Mouse (Mus musculus): ENCODE data around the gene Moap1. TPM values are rescaled to one million over a fixed set of nuclear protein-coding genes. Genes with fewer than 3 reads are reported as not detected.

The Moap1 gene
- polyA plus RNA-seq, 1 experiment from 2014 or later: 14.3 TPM

GRCm38 (mm10) chr12:102704457-102705198, 38.8 kb downstream of the Moap1 start, which contains the start of gene Itpk1:
Gene Itpk1, minus strand, starts transcription at chr12:102704930.
- Histone ChIP-seq H3K4me1 (ENCODE audit: control insufficient read depth in 2 of 2, insufficient read depth in 2 of 2, low read length in 2 of 2) (peaks cover 15 to 33% of the 10 kb centered on the region in 2 experiments; a peak in 3 of 4 replicates), H3K36me3 (ENCODE audit: control insufficient read depth, insufficient read depth, low read length) (no peaks in the 10 kb centered on the region), H3K9ac (ENCODE audit: low read length) (peak within 1 kb of the TSS; percentile 88), H3K9me3 (ENCODE audit: control insufficient read depth, low read length) (no peaks in the 10 kb centered on the region), H3K27ac (replicated peaks in 1 of 2; ENCODE audit: control insufficient read depth in 1 of 2, insufficient read depth in 1 of 2, low read depth in 2 of 2, low read length in 2 of 2) (peak within 1 kb of the TSS; percentile 49 to 81; a peak in 3 of 4 replicates), H3K27me3 (ENCODE audit: control insufficient read depth, insufficient read depth, low read length) (peaks cover 7% of the 10 kb centered on the region; the same call in 1 of the 2 replicates), H3K4me3 (ENCODE audit: control insufficient read depth in 1 of 2, insufficient read depth in 1 of 2, low read depth in 1 of 2, low read length in 2 of 2) (peak within 1 kb of the TSS; percentile 78 to 82), H3K4me2 (ENCODE audit: low read length) (peak within 1 kb of the TSS; percentile 96)
- ATAC-seq (ENCODE audit: insufficient number of reproducible peaks, insufficient read depth, low FRiP score, low read depth): peak; percentile 86
- under 1% methylated on average over 72 of the region's 105 CpGs for WGBS

GRCm38 (mm10) chr12:102703921-102704408, 39.5 kb downstream of the Moap1 start:
- Histone ChIP-seq H3K27ac (replicated peaks in 1 of 2; ENCODE audit: control insufficient read depth in 1 of 2, insufficient read depth in 1 of 2, low read depth in 2 of 2, low read length in 2 of 2) (no peak overlapping the region), H3K9me3 (ENCODE audit: control insufficient read depth, low read length) (no peaks in the 10 kb centered on the region), H3K9ac (ENCODE audit: low read length) (peak overlapping the region; percentile 88), H3K36me3 (ENCODE audit: control insufficient read depth, insufficient read depth, low read length) (no peaks in the 10 kb centered on the region), H3K27me3 (ENCODE audit: control insufficient read depth, insufficient read depth, low read length) (peaks cover 7% of the 10 kb centered on the region; the same call in 1 of the 2 replicates), H3K4me1 (ENCODE audit: control insufficient read depth in 2 of 2, insufficient read depth in 2 of 2, low read length in 2 of 2) (peaks cover 15 to 33% of the 10 kb centered on the region in 2 experiments; a peak in 3 of 4 replicates), H3K4me2 (ENCODE audit: low read length) (peak overlapping the region; percentile 96), H3K4me3 (ENCODE audit: control insufficient read depth in 1 of 2, insufficient read depth in 1 of 2, low read depth in 1 of 2, low read length in 2 of 2) (peak overlapping the region; percentile 72 to 82)
- ATAC-seq (ENCODE audit: insufficient number of reproducible peaks, insufficient read depth, low FRiP score, low read depth): no peak
- 15% methylated on average over 17 of the region's 17 CpGs for WGBS

- peaks cover 7% of the 10 kb centered on the region; the same call in 1 of the 2 replicates for H3K27me3 ChIP-seq (ENCODE audit: control insufficient read depth, insufficient read depth, low read length)
- H3K4me2 ChIP-seq (ENCODE audit: low read length): peak overlapping the region; percentile 96
- no peaks in the 10 kb centered on the region for H3K36me3 ChIP-seq (ENCODE audit: control insufficient read depth, insufficient read depth, low read length)
- no peak overlapping the region; the same call in 1 of the 2 replicates for H3K9ac ChIP-seq (ENCODE audit: low read length)
- ATAC-seq (ENCODE audit: insufficient number of reproducible peaks, insufficient read depth, low FRiP score, low read depth): no peak
- WGBS: 62% methylated on average over 6 of the region's 6 CpGs
- H3K4me1 ChIP-seq (ENCODE audit: control insufficient read depth in 2 of 2, insufficient read depth in 2 of 2, low read length in 2 of 2): peaks cover 15 to 36% of the 10 kb centered on the region in 2 experiments; a peak in 3 of 4 replicates
- H3K27ac ChIP-seq (replicated peaks in 1 of 2; ENCODE audit: control insufficient read depth in 1 of 2, insufficient read depth in 1 of 2, low read depth in 2 of 2, low read length in 2 of 2): no peak overlapping the region
- no peaks in the 10 kb centered on the region for H3K9me3 ChIP-seq (ENCODE audit: control insufficient read depth, low read length)
- H3K4me3 ChIP-seq (ENCODE audit: control insufficient read depth in 1 of 2, insufficient read depth in 1 of 2, low read depth in 1 of 2, low read length in 2 of 2): peak overlapping the region in 1 of 2 experiments; percentile 82; a peak in 1 of 4 replicates
These were observed 40.0 kb downstream of the Moap1 start for GRCm38 (mm10) chr12:102703441-102703840.

GRCm38 (mm10) chr12:102703111-102703412, 40.4 kb downstream of the Moap1 start:
- Histone ChIP-seq H3K9me3 (ENCODE audit: control insufficient read depth, low read length) (no peaks in the 10 kb centered on the region), H3K4me1 (ENCODE audit: control insufficient read depth in 2 of 2, insufficient read depth in 2 of 2, low read length in 2 of 2) (peaks cover 16 to 37% of the 10 kb centered on the region in 2 experiments; a peak in 3 of 4 replicates), H3K4me3 (ENCODE audit: control insufficient read depth in 1 of 2, insufficient read depth in 1 of 2, low read depth in 1 of 2, low read length in 2 of 2) (peak overlapping the region in 1 of 2 experiments; percentile 12; a peak in 1 of 4 replicates), H3K27me3 (ENCODE audit: control insufficient read depth, insufficient read depth, low read length) (peaks cover 7% of the 10 kb centered on the region; the same call in 1 of the 2 replicates), H3K9ac (ENCODE audit: low read length) (no peak overlapping the region), H3K27ac (replicated peaks in 1 of 2; ENCODE audit: control insufficient read depth in 1 of 2, insufficient read depth in 1 of 2, low read depth in 2 of 2, low read length in 2 of 2) (no peak overlapping the region), H3K36me3 (ENCODE audit: control insufficient read depth, insufficient read depth, low read length) (no peaks in the 10 kb centered on the region), H3K4me2 (ENCODE audit: low read length) (peak overlapping the region; percentile 96)
- ATAC-seq (ENCODE audit: insufficient number of reproducible peaks, insufficient read depth, low FRiP score, low read depth): no peak
- WGBS: 14% methylated on average over 4 of the region's 4 CpGs

- Histone ChIP-seq H3K27me3 (ENCODE audit: control insufficient read depth, insufficient read depth, low read length) (peaks cover 7% of the 10 kb centered on the region; the same call in 1 of the 2 replicates), H3K4me3 (ENCODE audit: control insufficient read depth in 1 of 2, insufficient read depth in 1 of 2, low read depth in 1 of 2, low read length in 2 of 2) (peak overlapping the region in 1 of 2 experiments; percentile 12; a peak in 2 of 4 replicates), H3K36me3 (ENCODE audit: control insufficient read depth, insufficient read depth, low read length) (no peaks in the 10 kb centered on the region), H3K4me1 (ENCODE audit: control insufficient read depth in 2 of 2, insufficient read depth in 2 of 2, low read length in 2 of 2) (peaks cover 12 to 37% of the 10 kb centered on the region in 2 experiments; a peak in 3 of 4 replicates), H3K9ac (ENCODE audit: low read length) (peak overlapping the region; percentile 22; the same call in 1 of the 2 replicates), H3K9me3 (ENCODE audit: control insufficient read depth, low read length) (no peaks in the 10 kb centered on the region), H3K4me2 (ENCODE audit: low read length) (peak overlapping the region; percentile 96), H3K27ac (replicated peaks in 1 of 2; ENCODE audit: control insufficient read depth in 1 of 2, insufficient read depth in 1 of 2, low read depth in 2 of 2, low read length in 2 of 2) (no peak overlapping the region; a peak in 1 of 4 replicates)
- 7% methylated on average over 15 of the region's 15 CpGs for WGBS
- ATAC-seq (ENCODE audit: insufficient number of reproducible peaks, insufficient read depth, low FRiP score, low read depth): no peak
These were observed 40.9 kb downstream of the Moap1 start for GRCm38 (mm10) chr12:102702356-102703110.

- no peaks in the 10 kb centered on the region for H3K9me3 ChIP-seq (ENCODE audit: control insufficient read depth, low read length)
- H3K27me3 ChIP-seq (ENCODE audit: control insufficient read depth, insufficient read depth, low read length): peaks cover 2% of the 10 kb centered on the region; the same call in 1 of the 2 replicates
- no peak overlapping the region for H3K27ac ChIP-seq (replicated peaks in 1 of 2; ENCODE audit: control insufficient read depth in 1 of 2, insufficient read depth in 1 of 2, low read depth in 2 of 2, low read length in 2 of 2)
- no peaks in the 10 kb centered on the region for H3K36me3 ChIP-seq (ENCODE audit: control insufficient read depth, insufficient read depth, low read length)
- H3K4me3 ChIP-seq (ENCODE audit: control insufficient read depth in 1 of 2, insufficient read depth in 1 of 2, low read depth in 1 of 2, low read length in 2 of 2): no peak overlapping the region
- no peak overlapping the region for H3K9ac ChIP-seq (ENCODE audit: low read length)
- no peak for ATAC-seq (ENCODE audit: insufficient number of reproducible peaks, insufficient read depth, low FRiP score, low read depth)
- 83% methylated on average over 5 of the region's 5 CpGs for WGBS
- peaks cover 12 to 36% of the 10 kb centered on the region in 2 experiments; a peak in 3 of 4 replicates for H3K4me1 ChIP-seq (ENCODE audit: control insufficient read depth in 2 of 2, insufficient read depth in 2 of 2, low read length in 2 of 2)
- no peak overlapping the region for H3K4me2 ChIP-seq (ENCODE audit: low read length)
These were observed 41.7 kb downstream of the Moap1 start for GRCm38 (mm10) chr12:102701691-102702207.

- Histone ChIP-seq H3K9ac (ENCODE audit: low read length) (no peak overlapping the region), H3K27me3 (ENCODE audit: control insufficient read depth, insufficient read depth, low read length) (no peaks in the 10 kb centered on the region), H3K9me3 (ENCODE audit: control insufficient read depth, low read length) (no peaks in the 10 kb centered on the region), H3K27ac (replicated peaks in 1 of 2; ENCODE audit: control insufficient read depth in 1 of 2, insufficient read depth in 1 of 2, low read depth in 2 of 2, low read length in 2 of 2) (no peak overlapping the region), H3K36me3 (ENCODE audit: control insufficient read depth, insufficient read depth, low read length) (no peaks in the 10 kb centered on the region), H3K4me2 (ENCODE audit: low read length) (no peak overlapping the region), H3K4me3 (ENCODE audit: control insufficient read depth in 1 of 2, insufficient read depth in 1 of 2, low read depth in 1 of 2, low read length in 2 of 2) (no peak overlapping the region), H3K4me1 (ENCODE audit: control insufficient read depth in 2 of 2, insufficient read depth in 2 of 2, low read length in 2 of 2) (peaks cover 17 to 33% of the 10 kb centered on the region in 2 experiments)
- ATAC-seq (ENCODE audit: insufficient number of reproducible peaks, insufficient read depth, low FRiP score, low read depth): no peak
- WGBS: 73% methylated on average over 12 of the region's 12 CpGs
These were observed 43.0 kb downstream of the Moap1 start for GRCm38 (mm10) chr12:102700453-102700852.
